Mouse (Mus musculus): ENCODE measurements around the gene Gabrb1. TPM values are rescaled to one million over a fixed set of nuclear protein-coding genes. Genes with fewer than 3 reads are reported as not detected.

Gene Gabrb1
- polyA plus RNA-seq, 1 experiment from 2014 or later: 2.7 TPM

DNA sequence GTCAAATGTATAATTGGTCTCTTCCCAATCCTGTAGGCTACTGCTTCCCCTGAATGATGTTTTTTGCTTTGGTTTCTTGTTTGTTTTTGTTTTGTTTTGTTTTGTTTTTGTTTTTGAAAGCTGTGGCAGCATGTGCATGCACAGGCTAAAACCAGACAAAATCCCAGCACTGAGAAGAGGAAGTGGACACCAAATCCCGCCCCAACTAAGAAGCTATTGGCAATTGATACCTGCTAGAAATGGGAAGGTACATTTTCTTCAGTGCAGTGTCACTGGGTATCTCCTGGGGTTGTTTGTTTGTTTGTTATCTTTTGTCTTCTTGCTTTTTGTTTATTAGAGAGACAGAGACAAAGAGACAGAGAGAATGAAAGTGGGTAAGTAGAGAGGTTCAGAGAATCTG, 537.5 kb downstream of the Gabrb1 start:
- Histone ChIP-seq H3K36me3 (no peaks in the 10 kb centered on the region), H3K4me3 (no peak overlapping the region), H3K27ac (no peak overlapping the region), H3K27me3 (no peaks in the 10 kb centered on the region), H3K4me1 (no peaks in the 10 kb centered on the region), H3K9ac (no peak overlapping the region), H3K4me2 (no peak overlapping the region), H3K9me3 (no peaks in the 10 kb centered on the region)
- 85% methylated on average over 1 of the region's 1 CpGs for WGBS
- ATAC-seq (ENCODE audit: insufficient number of reproducible peaks, insufficient read depth, low FRiP score, low TSS enrichment, low read depth): no peak

Other genes with a start within 250 kb of the Gabrb1 start
- gene Cox7b2, start 109.9 kb upstream of the Gabrb1 start, polyA plus RNA-seq (2015; fragmentation: Nextera tagmentation; extraction: Ambion mirVana): not detected in 2 replicates
- 10.7 and 12.5 TPM in 2 replicates for gene Gabra4, start 195 bp downstream of the Gabrb1 start, polyA plus RNA-seq (2015; fragmentation: Nextera tagmentation; extraction: Ambion mirVana)